In the genomic region with DNA sequence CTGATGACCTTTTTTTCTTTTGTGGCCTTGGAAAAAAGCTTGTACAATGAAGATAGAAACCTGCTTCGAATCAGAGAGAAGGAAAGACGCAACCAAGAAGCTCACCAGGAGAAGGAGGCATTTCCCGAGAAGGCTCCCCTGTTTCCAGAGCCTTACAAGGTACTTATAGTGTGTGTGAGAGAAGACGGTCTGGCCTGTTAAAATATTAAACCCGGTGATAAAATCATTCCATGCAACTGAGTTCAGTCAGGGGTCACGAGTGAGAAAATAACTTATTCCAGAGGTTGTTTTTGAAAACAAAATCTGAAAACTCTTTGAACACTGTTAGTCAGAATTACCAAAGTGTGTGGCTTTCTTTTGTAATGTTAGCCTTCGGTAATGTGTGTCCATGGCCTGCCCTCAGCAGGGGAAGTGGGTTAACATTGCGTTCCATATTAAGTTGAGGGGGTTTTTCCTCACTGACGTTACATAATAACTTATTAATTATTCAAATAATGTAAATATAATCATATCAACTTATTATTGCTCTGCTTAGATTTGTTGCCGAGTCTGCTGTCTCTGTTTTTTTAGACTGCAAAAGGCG, we compare ENCODE assay signal across 19 mouse cellular contexts.
A peak's percentile ranks its signal among the peaks of the same experiment; 100 is the strongest.
DNase-seq lines count a peak whose midpoint lies in the region; ATAC-seq and TF ChIP-seq lines count a peak whose summit lies in the region.
"Had no signal": no experiment of that assay in that cellular context is flagged by ENCODE, and none has a peak within 500 bp of the region (broad histone marks: within the 10 kb centered on the region; RNA-seq: fewer than 3 reads in every experiment).

No protein-coding gene starts in this region.

- peaks cover 59% of the 10 kb centered on the region for H3K4me1 ChIP-seq in kidney, embryonic 15.5 days
- H3K4me1 ChIP-seq in liver, postnatal 0 days (ENCODE audit: insufficient read depth) = peaks cover 38% of the 10 kb centered on the region

- no peak for DNase-seq in gastrocnemius, adult 2 months
- DNase-seq in gastrocnemius, postnatal 10 days = no peak
- DNase-seq in kidney, postnatal 25 days = no peak
- DNase-seq in liver, postnatal 0 days = no peak
- no peak for DNase-seq in liver
- no peak for DNase-seq in c-Kit-positive CD71-positive TER-119-positive erythroid progenitor cells, embryonic 14.5 days (ENCODE audit: low spot score)
- DNase-seq: adrenal gland, postnatal 14 days; cerebellum, adult 2 months; cerebellum, postnatal 10 days; gastrocnemius, postnatal 25 days; heart, adult 11 months; heart, postnatal 36 days had no signal

- H3K4me3 ChIP-seq in gastrocnemius, adult 2 months = peak overlapping the region; percentile 65
- H3K4me3 ChIP-seq in kidney, embryonic 15.5 days (replicated peaks) = no peak overlapping the region
- no peak overlapping the region for H3K4me3 ChIP-seq in liver, postnatal 0 days (ENCODE audit: low read depth, low read length)
- H3K4me3 ChIP-seq: embryonic facial prominence, embryonic 10.5 days; heart, embryonic 13.5 days had no signal

- peak overlapping the region; percentile 98 for H3K27ac ChIP-seq in gastrocnemius, adult 2 months
- peak overlapping the region; percentile 63 for H3K27ac ChIP-seq in kidney, embryonic 15.5 days
- H3K27ac ChIP-seq in liver, postnatal 0 days (ENCODE audit: low read depth) = no peak overlapping the region
- H3K27ac ChIP-seq: embryonic facial prominence, embryonic 10.5 days; heart, embryonic 13.5 days had no signal

- H3K27me3 ChIP-seq in kidney, embryonic 15.5 days = no peaks in the 10 kb centered on the region
- no peaks in the 10 kb centered on the region for H3K27me3 ChIP-seq in liver, postnatal 0 days (ENCODE audit: insufficient read depth, low read length)
- H3K27me3 ChIP-seq: heart, embryonic 13.5 days; Patski had no signal

- peaks cover 21% of the 10 kb centered on the region for H3K36me3 ChIP-seq in kidney, embryonic 15.5 days
- H3K36me3 ChIP-seq in liver, postnatal 0 days (replicated peaks; ENCODE audit: insufficient read depth, low read length) = peaks cover 52% of the 10 kb centered on the region

- intact Hi-C loops in gastrocnemius, adult 2 months (cut with DNase I) = no loop called here

- peak overlapping the region; percentile 24; the same call in 1 of the 2 replicates for H3K4me2 ChIP-seq in kidney, embryonic 15.5 days
- 0 out of 2 replicates have a peak overlapping the region, but pooled peaks have one; percentile 14 for H3K4me2 ChIP-seq in liver, postnatal 0 days (ENCODE audit: low read depth, low read length)
- H3K4me2 ChIP-seq: heart, embryonic 13.5 days had no signal

- TF ChIP-seq EP300 in liver, postnatal 0 days (IDR thresholded peaks at IDR 0.05; ENCODE audit: low read depth) = no peak

- H3K9ac ChIP-seq in kidney, embryonic 15.5 days = no peak overlapping the region
- H3K9ac ChIP-seq in liver, postnatal 0 days (replicated peaks) = no peak overlapping the region
- H3K9ac ChIP-seq: heart, embryonic 13.5 days had no signal

- no peak for ATAC-seq in kidney, embryonic 15.5 days (replicated peaks; ENCODE audit: low FRiP score)
- no peak for ATAC-seq in liver, postnatal 0 days
- ATAC-seq: activated CD4-positive, CD25-positive, alpha-beta regulatory T cell, adult 4 months; forebrain, embryonic 14.5 days; hindbrain, embryonic 16.5 days; Patski had no signal

- H3K9me3 ChIP-seq in kidney, embryonic 15.5 days (replicated peaks) = no peaks in the 10 kb centered on the region
- H3K9me3 ChIP-seq in liver, postnatal 0 days (ENCODE audit: low read length) = no peaks in the 10 kb centered on the region
- H3K9me3 ChIP-seq: embryonic facial prominence, embryonic 10.5 days; heart, embryonic 13.5 days had no signal

- no peak for TF ChIP-seq CTCF in gastrocnemius, adult 2 months (IDR thresholded peaks at IDR 0.05)
- no peak for TF ChIP-seq CTCF in liver, postnatal 0 days (IDR thresholded peaks at IDR 0.05; ENCODE audit: low read depth)

- WGBS in kidney, embryonic 15.5 days = 60% methylated on average over 11 of the region's 11 CpGs
- 82% methylated on average over 11 of the region's 11 CpGs for WGBS in liver, postnatal 0 days (ENCODE audit: insufficient replicate concordance)
